Mouse (Mus musculus) brain, adult 2 months (tissue): ENCODE measurements around the gene Arhgef25.
"Not testable (repeated sequence)": the region's sequence is repeated elsewhere in the genome, so short reads cannot be mapped to it uniquely, and the experiment has no call there.

Experiments
- DNase-seq: peaks from one replicate; pipeline ENCODE4 v3.0.0; 2011; ENCODE audit warnings: low read depth, low spot score

Arhgef25 gene

GRCm38 (mm10) chr10:127166404-127166715 lies 23.5 kb downstream of the Arhgef25 start:
- no peak for DNase-seq

GRCm38 (mm10) chr10:127165654-127166403 lies 24.1 kb downstream of the Arhgef25 start:
- peak; percentile 86 for DNase-seq

- DNase-seq = no peak
These were observed 24.6 kb downstream of the Arhgef25 start for GRCm38 (mm10) chr10:127165354-127165653.

GRCm38 (mm10) chr10:127164631-127165353 lies 25.1 kb downstream of the Arhgef25 start, which contains the start of gene B4galnt1:
Gene B4galnt1, plus strand, starts transcription at chr10:127165225.
- DNase-seq = peak; percentile 96

- no peak for DNase-seq
These were observed 25.7 kb downstream of the Arhgef25 start for GRCm38 (mm10) chr10:127164190-127164589.

- DNase-seq = peak; percentile 88
These were observed 27.1 kb downstream of the Arhgef25 start for GRCm38 (mm10) chr10:127162771-127163261.

- no peak for DNase-seq
These were observed 29.2 kb downstream of the Arhgef25 start for GRCm38 (mm10) chr10:127160728-127161127.

- peak; percentile 83 for DNase-seq
These were observed 29.8 kb downstream of the Arhgef25 start for GRCm38 (mm10) chr10:127160081-127160480.

GRCm38 (mm10) chr10:127158471-127158870 lies 31.4 kb downstream of the Arhgef25 start:
- no peak for DNase-seq

- DNase-seq = no peak
These were observed 33.4 kb downstream of the Arhgef25 start for GRCm38 (mm10) chr10:127156511-127156910.

- no peak for DNase-seq
These were observed 33.8 kb downstream of the Arhgef25 start for GRCm38 (mm10) chr10:127156089-127156488.

GRCm38 (mm10) chr10:127154652-127155051 lies 35.2 kb downstream of the Arhgef25 start:
- no peak for DNase-seq

GRCm38 (mm10) chr10:127154241-127154640 lies 35.6 kb downstream of the Arhgef25 start:
- no peak for DNase-seq

- no peak for DNase-seq
These were observed 36.6 kb downstream of the Arhgef25 start for GRCm38 (mm10) chr10:127153323-127153722.

- DNase-seq = not testable (repeated sequence)
These were observed 37.3 kb downstream of the Arhgef25 start for GRCm38 (mm10) chr10:127152556-127152955.

GRCm38 (mm10) chr10:127151233-127151632 lies 38.6 kb downstream of the Arhgef25 start:
- DNase-seq = not testable (repeated sequence)

- DNase-seq = no peak
These were observed 39.4 kb downstream of the Arhgef25 start for GRCm38 (mm10) chr10:127150471-127150872.

GRCm38 (mm10) chr10:127147135-127147534 lies 42.7 kb downstream of the Arhgef25 start:
- DNase-seq = no peak

- DNase-seq = no peak
These were observed 44.6 kb downstream of the Arhgef25 start for GRCm38 (mm10) chr10:127145303-127145702.

GRCm38 (mm10) chr10:127144536-127144935 lies 45.3 kb downstream of the Arhgef25 start:
- no peak for DNase-seq

GRCm38 (mm10) chr10:127143228-127143627 lies 46.7 kb downstream of the Arhgef25 start:
- DNase-seq = peak; percentile 39

GRCm38 (mm10) chr10:127141500-127141899 lies 48.4 kb downstream of the Arhgef25 start:
- DNase-seq = no peak

- DNase-seq = no peak
These were observed 48.9 kb downstream of the Arhgef25 start for GRCm38 (mm10) chr10:127140971-127141370.
